Mouse (Mus musculus) Muller cell, postnatal 12 days (primary cell): ENCODE results near the gene Vmn1r163.
"Not testable (repeated sequence)": the region's sequence is repeated elsewhere in the genome, so short reads cannot be mapped to it uniquely, and the experiment has no call there.

Experiments
- DNase-seq: peaks from one replicate; pipeline ENCODE4 v3.0.0-alpha.2; 2015; ENCODE audit errors: inconsistent ontology term

Gene Vmn1r163

DNA sequence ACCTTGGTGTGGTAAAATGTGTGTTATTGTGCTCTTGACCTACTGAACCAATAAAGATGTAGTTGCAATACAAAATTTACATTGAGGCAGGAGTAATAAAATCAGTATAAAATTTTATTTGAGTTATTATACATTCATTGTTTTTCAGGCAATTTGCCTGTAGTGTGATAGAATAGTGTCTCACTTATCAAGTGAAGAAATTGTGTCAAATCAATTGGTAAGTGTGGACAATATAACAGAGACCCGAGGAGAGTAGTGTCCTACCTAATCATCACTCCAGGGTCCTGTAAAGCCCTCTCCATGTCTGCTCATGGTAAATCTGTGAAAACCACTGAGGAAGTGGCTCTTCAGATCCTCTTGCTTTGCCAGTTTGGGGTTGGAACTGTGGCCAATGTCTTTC is at the start of gene Vmn1r163:
TSS of gene Vmn1r163 (plus strand) at position 301 of the 400 bp plus-strand sequence.
- DNase-seq = not testable (repeated sequence)

GRCm38 (mm10) chr7:23019823-23020222 is 35.5 kb upstream of the Vmn1r163 start, which contains the start of gene Gm4216:
Gm4216 (minus strand) TSS chr7:23019923.
- DNase-seq = not testable (repeated sequence)

DNA sequence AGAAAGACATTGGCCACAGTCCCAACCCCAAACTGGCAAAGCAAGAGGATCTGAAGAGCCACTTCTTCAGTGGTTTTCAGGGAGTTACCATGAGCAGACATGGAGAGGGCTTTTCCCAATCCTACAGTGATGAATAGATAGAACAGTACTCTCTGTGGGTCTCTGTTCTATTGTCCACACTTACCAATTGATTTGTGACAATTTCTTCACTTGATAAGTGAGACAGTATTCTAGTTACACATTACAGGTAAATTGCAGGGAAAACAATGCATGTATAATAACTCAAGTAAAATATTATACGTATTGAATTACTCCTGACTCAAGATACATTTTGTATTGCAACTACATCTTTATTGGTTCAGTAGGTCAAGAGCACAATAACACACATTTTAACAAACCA is 12.0 kb downstream of the Vmn1r163 start, which contains the start of gene Gm8720:
TSS of gene Gm8720 (minus strand) at position 101 of the 400 bp plus-strand sequence.
- DNase-seq = not testable (repeated sequence)
